In genomic region chr15:17801424-17801823, GRCm38 (mm10) we compare ENCODE assay signal across 13 mouse cellular contexts.
A peak's percentile ranks its signal among the peaks of the same experiment; 100 is the strongest.
DNase-seq lines count a peak whose midpoint lies in the region; ATAC-seq lines count a peak whose summit lies in the region.
"Had no signal": no experiment of that assay in that cellular context is flagged by ENCODE, and none has a peak within 500 bp of the region (broad histone marks: within the 10 kb centered on the region; RNA-seq: fewer than 3 reads in every experiment).

No protein-coding gene starts in this region.

- no peaks in the 10 kb centered on the region for H3K36me3 ChIP-seq in forebrain, embryonic 13.5 days (ENCODE audit: poor library complexity, severe bottlenecking)
- no peaks in the 10 kb centered on the region for H3K36me3 ChIP-seq in heart, embryonic 12.5 days
- H3K36me3 ChIP-seq: limb, embryonic 10.5 days had no signal

- intact Hi-C loops in left cerebral cortex, postnatal 25 days (cut with DNase I): no loop called here

- no peak overlapping the region for H3K4me2 ChIP-seq in forebrain, embryonic 13.5 days
- H3K4me2 ChIP-seq in heart, embryonic 12.5 days: no peak overlapping the region
- H3K4me2 ChIP-seq: lung, embryonic 14.5 days; midbrain, embryonic 11.5 days had no signal

- peak; percentile 4 to 44 for DNase-seq in adrenal gland, adult (ENCODE audit: inconsistent age in 2 of 2, low spot score in 1 of 2)
- no peak for DNase-seq in adrenal gland, postnatal 25 days
- DNase-seq in left cerebral cortex, postnatal 25 days (ENCODE audit: low spot score in 2 of 2): peak; percentile 5 to 40
- no peak for DNase-seq in left cerebral cortex, adult 9 months (ENCODE audit: low spot score in 2 of 2)
- peak; percentile 27 for DNase-seq in cerebellum, adult 11 months
- DNase-seq in ovary, adult 18-20 months (ENCODE audit: low spot score): no peak
- DNase-seq: kidney, postnatal 25 days; lung, embryonic 14.5 days had no signal

- peaks cover 5% of the 10 kb centered on the region; the same call in 1 of the 2 replicates for H3K4me1 ChIP-seq in forebrain, embryonic 13.5 days
- no peaks in the 10 kb centered on the region for H3K4me1 ChIP-seq in heart, embryonic 12.5 days (replicated peaks)
- H3K4me1 ChIP-seq: limb, embryonic 10.5 days had no signal

- no peak overlapping the region for H3K4me3 ChIP-seq in forebrain, embryonic 13.5 days
- H3K4me3 ChIP-seq in heart, embryonic 12.5 days: no peak overlapping the region
- H3K4me3 ChIP-seq: limb, embryonic 10.5 days had no signal

- H3K9me3 ChIP-seq in forebrain, embryonic 13.5 days (replicated peaks): no peaks in the 10 kb centered on the region
- no peaks in the 10 kb centered on the region for H3K9me3 ChIP-seq in heart, embryonic 12.5 days (replicated peaks)
- H3K9me3 ChIP-seq: limb, embryonic 10.5 days had no signal

- H3K9ac ChIP-seq in forebrain, embryonic 13.5 days: no peak overlapping the region
- H3K9ac ChIP-seq in heart, embryonic 12.5 days: no peak overlapping the region
- H3K9ac ChIP-seq: lung, embryonic 14.5 days had no signal

- H3K27me3 ChIP-seq in forebrain, embryonic 13.5 days: no peaks in the 10 kb centered on the region
- no peaks in the 10 kb centered on the region for H3K27me3 ChIP-seq in heart, embryonic 12.5 days (replicated peaks)

- WGBS in forebrain, embryonic 13.5 days: 47% methylated on average over 3 of the region's 3 CpGs
- WGBS in heart, embryonic 12.5 days: 71% methylated on average over 3 of the region's 3 CpGs

- peak; percentile 75 for ATAC-seq in forebrain, embryonic 13.5 days
- no peak for ATAC-seq in heart, embryonic 12.5 days (ENCODE audit: insufficient number of reproducible peaks, low FRiP score)
- ATAC-seq: activated CD4-positive, CD25-positive, alpha-beta regulatory T cell, adult 4 months had no signal

- H3K27ac ChIP-seq in forebrain, embryonic 13.5 days: no peak overlapping the region
- H3K27ac ChIP-seq in heart, embryonic 12.5 days (ENCODE audit: poor library complexity, severe bottlenecking): no peak overlapping the region
- H3K27ac ChIP-seq: limb, embryonic 10.5 days had no signal

Comparison
In these comparisons a context has a peak if more than half of its experiments do, and no peak if none do; other contexts are left out.
1. DNase-seq: peak in adrenal gland, adult (2 of 2), left cerebral cortex, postnatal 25 days (2 of 2) and cerebellum, adult 11 months (single experiment); none in adrenal gland, postnatal 25 days (single experiment), left cerebral cortex, adult 9 months (0 of 2) and ovary, adult 18-20 months (single experiment).